Mouse (Mus musculus) adrenal gland, postnatal 36 days (tissue): ENCODE measurements around the gene Miox. TPM values are rescaled to one million over a fixed set of nuclear protein-coding genes. Genes with fewer than 3 reads are reported as not detected.
A peak's percentile ranks its signal among the peaks of the same experiment; 100 is the strongest.

Source experiments
- DNase-seq, 2 experiments: peaks; one replicate each; pipeline ENCODE4 v3.0.0; 2021; ENCODE audit warnings: mixed read lengths in 1 of 2
- microRNA-seq: library from miRNA; unstranded; fragments of <30 nt; microRNA quantifications from one replicate; pipeline ENCODE4 v1.2.0, GENCODE M21; 2021
- total RNA-seq, 2 experiments: library from RNA; stranded (reverse); gene quantifications; 2 replicates each; pipeline ENCODE4 v1.2.3; 2021

The Miox gene
- total RNA-seq, 2 experiments from 2014 or later: not detected

DNA sequence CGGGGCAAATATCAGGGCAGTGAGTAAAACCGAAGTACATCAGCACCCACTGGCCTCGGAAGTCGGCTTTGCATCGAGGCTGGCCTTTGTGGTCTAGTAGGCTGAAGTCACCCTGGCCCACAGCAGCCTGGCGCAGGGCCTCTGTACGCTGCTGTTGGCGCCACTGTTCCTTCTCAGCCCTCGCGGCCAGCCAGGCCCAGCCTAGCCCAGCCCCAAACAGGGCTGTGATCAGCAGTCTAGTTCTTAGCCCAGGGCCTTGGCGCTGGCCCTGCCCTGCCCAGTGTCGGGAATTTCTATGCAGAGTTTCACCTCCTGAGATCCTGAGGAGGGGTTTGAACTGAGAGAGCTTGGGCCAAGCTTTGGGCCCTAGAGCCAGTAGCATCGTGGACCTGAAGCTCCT lies 37.9 kb downstream of the Miox start:
- no peak for DNase-seq

DNA sequence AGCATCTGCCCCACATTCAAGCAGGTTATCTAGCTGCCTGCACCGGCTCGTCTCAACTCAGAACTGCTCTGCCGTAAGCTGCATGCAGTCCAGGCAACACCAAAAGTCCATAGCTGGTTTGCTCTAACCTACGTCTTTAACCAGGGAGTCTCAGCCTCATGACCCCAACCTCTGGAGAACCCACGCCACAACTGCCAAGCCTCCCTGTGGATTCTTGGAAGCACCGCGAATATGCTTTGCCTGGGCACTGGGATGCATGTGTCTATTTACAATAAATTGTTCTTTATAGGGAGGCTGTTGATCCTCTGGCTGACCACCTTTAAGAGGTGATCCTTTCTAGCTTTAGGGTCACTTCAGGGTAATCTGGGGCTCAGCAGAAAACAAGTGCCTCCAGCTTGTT lies 38.3 kb downstream of the Miox start:
- DNase-seq: no peak

DNA sequence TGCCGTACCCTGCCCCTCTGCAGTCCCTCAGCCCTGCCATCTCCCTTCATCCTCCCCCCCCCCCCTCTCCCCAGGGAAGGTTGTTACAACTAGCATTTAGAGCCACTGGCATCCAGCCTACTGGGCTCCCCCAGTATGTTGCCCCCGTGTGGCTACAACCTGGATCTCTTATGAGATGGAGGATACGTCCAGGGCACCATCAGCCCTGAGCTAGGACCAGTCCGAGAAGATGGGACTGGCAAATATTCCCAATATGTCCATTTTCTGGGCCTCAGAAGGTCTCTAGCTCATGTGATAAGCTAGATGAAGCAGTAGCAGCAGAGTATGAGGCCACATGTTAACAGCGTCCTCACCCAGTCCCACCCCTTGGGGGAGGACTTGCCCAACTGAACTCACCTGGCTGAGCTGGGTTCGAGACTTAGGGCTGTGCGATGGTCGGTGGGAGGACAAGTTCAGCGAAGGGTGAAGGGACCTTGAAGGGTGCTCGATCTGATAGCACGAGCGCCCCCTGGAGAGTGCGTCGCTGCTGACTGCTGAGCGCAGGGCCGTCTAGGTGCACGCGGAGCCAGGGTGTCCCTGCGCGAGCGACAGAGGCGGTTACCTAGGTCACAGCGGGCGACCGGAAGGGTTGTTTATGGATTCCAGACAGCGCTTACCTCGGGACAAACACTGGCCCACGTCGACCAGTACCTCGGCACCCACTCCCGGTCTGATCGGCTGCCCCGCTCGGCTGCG lies 39.0 kb downstream of the Miox start:
- peak; percentile 89 to 91 for DNase-seq

DNA sequence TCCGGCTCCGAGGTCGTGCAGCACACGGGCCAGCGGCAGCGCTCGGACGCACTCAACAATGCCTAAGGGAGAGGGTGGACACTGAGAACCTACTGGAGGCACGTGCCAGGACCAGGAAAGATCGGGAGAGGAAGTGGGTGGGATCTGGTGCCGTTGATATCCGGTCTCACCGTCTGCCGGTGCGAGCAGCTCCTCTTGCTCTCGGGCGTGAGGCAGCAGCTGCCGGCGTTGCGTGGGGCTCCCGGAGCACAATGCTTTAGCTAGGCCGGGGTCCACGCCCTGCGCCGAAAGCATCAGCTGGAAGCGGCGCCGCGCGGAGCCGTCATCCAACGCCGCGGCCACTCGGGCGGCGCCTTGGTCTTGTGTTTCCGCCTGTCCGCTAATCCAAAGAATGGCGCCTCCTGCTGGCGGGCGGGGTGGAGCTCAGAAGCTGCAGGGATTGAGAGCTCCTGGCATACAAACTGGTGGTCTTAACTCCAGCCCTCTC lies 39.6 kb downstream of the Miox start, which contains the start of gene Sco2:
Gene Sco2 (minus strand): TSS at position 85 of the 487 bp plus-strand sequence.
- peak; percentile 95 to 97 for DNase-seq

DNA sequence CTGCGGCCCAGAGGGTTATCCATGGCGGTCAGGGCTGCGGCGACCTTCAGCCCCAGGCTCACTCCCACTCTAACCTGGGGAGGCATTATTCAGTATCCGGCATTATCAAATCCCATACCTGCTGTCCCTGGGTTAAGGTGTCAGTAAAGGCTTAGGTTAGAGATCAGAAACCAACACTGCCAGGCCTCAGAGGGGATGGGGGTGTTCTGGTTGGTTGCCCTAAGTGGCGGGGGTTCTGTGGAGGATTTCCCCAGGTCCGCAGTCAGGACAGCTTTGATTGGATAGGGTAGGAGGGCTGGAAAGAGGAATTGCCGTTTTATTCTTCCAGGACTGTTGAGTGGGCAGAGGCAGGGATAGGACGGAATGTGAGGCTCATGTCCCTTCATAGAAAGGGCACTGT lies 40.1 kb downstream of the Miox start:
- no peak for DNase-seq

DNA sequence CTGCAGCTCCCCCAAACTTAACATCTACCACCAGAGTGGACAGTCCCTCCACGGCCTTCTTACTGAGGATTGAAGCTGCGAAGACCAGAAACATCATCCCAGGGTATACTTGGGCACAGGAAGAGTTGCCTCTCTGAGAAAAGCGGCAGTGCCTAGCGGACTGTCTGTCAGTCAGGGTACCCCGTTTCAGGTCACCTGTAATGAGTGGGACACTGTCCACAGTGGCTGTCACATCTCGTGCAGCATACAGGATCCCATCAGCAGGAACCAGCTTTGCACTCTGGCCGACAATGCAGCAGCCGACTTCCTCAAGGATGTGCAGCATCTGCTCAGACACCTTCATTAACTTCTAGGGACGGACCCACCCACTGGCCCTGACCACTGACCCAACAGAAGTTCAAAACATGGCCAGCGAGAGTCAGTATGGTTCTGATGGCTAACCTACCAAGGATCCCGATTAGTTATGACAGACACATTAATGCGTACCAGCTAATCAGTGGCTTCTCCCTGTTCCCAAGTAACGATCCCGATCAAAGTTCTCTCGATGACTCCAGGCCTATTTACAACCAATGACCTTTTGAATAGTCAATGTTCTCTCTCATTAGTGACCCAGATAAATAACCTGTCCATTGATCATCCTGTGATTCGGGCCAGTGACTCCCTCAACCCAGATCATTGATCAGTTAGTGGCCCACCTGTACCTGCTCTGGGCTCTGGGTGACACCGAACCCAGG lies 40.8 kb downstream of the Miox start:
- DNase-seq: no peak

DNA sequence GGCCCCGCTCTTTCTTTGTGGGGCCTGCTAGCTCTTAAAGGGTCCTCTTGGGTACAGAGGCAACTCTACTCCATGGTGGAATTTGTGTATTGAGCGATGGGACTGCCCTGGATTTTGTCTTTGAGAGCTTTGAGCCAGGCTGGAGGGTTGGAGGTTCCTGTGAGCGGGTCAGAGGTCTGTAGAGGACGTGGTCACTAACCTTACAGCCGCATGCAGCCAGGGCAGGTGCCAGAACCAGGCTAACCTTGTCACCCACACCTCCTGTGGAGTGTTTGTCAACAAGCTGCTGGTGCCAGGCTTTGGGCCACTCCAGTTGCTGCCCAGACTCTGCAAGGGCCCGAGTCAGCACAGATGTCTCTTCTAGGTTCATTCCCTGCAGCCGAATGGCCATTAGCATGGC lies 41.8 kb downstream of the Miox start:
- no peak for DNase-seq

DNA sequence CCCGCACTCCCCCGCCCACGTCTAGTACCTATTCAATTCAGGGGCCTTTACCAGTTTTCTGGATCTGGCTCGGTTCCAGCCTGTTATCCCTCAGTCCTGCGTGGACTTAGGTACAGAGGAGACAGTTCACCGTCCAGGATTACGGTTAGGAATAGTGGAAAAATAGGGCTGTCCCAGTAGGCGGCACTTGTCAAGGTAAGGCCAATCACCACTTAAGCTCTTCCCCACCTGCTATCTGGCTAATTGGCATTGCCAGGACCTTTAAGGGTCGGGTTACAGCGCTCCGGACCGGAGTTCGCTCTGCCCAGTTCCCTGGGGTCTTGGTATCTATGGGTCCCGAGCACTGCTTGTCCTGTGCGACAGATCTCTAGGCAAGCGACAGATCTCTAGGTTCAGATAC lies 42.8 kb downstream of the Miox start, which contains the start of gene Tymp:
Gene Tymp (minus strand): TSS at position 83 of the 400 bp plus-strand sequence.
- DNase-seq: no peak

DNA sequence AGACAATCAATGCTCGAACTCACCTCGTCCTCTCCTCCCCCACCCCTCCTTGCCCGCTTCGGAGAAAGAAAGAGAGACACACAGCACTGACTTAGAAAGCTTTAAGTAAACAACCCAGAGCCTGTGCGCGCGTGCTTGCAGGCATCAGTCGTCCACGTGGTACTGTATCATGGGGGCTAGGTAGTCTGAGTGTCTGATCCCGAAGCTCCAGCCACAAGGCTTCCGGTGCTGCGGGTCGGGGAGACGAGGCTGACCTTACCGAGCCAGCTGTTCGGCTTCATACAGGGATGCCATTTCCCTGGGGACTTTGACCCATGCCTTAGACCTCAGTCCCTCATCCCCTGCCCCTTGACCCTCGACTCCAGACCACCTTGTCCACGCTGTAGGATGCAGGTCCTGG lies 43.2 kb downstream of the Miox start:
- no peak for DNase-seq

DNA sequence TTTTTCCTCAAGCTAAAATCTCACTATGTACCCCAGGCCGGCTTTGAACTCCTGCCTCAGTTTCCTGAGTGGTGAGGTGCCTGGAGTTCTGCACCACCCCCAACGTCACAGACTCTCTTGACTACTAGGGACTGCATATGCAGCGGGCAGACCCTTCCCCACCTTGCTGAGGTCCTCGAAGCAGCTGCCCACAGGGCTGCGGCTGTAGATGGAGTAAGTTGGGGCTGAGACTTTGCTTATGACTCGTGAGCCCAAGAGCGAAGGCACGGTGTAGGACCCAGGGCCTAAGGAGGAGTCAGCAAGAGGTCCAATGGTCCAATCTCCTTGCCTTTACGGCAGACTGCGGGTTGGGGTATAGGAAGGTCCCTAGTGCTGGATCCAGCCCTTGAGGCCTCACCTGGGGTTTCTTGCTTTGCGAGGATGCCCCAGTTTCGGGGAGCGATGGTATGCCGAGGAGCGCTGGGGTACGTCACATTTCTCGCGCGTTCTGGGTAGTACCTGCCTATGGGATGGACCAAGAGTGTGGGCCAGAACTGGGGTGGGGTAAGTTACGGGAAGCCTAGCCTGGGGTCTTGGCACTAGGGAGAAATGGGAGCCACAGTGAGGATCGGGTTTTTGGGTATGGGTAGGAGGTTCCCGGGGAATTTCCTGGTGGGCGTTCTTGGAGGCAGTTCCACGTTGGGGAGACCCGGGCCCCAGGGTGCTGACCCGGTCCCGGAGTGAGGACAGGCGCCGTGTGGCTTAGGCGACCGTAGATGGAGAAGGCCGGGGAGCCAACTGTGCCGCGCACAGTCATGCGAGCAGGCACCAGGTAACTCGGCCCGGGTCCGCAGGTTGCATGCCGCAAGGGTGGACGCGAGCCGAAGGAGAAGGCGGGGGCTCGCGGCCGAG lies 44.0 kb downstream of the Miox start:
- DNase-seq: no peak

DNA sequence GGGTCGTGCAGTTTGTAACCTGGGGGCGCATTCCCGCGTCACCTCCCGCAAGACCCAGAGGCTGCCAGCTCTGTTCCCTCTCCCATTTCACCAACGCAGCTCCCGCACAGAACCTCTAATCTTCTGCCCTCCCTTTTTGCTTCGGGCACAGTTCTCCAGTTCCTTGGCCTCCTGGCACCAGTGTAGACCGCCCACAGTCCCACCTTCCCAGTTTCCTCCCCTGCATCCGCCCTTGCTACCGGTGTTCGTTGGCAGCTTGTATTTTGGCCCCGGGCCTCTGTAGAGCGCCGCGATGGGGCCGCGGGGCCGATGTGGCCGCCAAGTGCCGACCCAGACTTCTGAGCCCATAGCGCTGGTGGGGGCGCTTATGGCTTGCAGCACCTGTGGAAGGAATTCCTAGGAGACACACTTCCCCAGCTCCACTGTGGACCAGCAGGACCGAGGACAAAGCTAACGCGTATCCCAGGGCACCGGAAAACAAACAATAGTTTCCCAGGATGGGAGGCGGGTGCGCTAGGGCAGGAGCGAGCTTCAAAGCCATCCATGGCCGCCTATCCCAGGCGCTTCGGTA lies 44.7 kb downstream of the Miox start, which contains the start of gene Odf3b:
Gene Odf3b (minus strand): TSS at position 452 of the 571 bp plus-strand sequence.
- peak; percentile 34 to 38 for DNase-seq

DNA sequence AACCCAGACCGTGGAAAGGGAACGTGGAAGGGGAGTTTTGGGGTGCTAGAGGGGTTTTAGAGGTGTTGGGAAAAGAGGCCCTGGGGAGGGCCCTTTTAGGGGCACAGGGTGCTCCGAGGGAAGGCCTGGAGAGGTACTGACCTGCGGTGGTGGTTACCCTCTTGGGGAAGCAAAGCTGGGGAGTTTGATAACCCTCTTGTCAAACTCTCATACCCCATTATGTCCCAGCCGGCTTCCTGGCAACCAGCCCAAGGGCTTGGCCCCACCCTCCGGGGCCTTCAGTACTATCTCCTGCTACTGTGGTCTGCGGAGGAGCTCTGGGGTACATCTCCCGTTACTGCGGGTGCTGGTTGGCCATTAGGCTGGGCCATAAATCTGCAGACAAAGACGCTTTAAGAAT lies 45.2 kb downstream of the Miox start:
- peak in 1 of 2 experiments; percentile 35 for DNase-seq

DNA sequence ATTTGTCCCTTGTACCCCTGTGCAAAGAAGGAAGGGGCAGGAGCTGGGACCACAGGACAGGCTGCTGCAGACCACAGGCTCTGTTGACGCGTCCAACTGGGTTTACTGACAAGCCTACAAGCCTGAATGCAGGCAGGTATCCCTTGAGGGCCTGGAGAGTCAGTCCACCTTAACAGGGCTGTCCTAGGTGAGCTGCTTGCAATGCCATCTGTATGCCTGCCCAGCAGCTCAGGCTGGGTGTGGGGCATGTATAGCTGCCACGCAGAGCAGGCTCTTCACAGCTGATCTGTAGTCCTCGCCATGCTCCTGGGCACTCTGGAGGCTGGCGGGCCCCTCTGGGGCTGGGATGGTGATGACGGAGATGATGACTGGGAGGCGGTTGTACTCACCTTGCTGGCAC lies 50.4 kb downstream of the Miox start, which contains the start of gene Klhdc7b:
Gene Klhdc7b (plus strand): TSS at position 301 of the 400 bp plus-strand sequence.
- no peak for DNase-seq

Small RNA genes lying within 50 kb of the gene (microRNA-seq; reads per million reads assigned to microRNA genes)
- not detected for gene Mir6959

Other genes starting within 250 kb of the Miox start
- gene Selenoo, start 245.3 kb upstream of the Miox start, total RNA-seq: 10 to 100 TPM; 29.8 to 44.9 TPM
- gene Tubgcp6, start 211.3 kb upstream of the Miox start, total RNA-seq: 10 to 100 TPM; 13.4 to 16.4 TPM
- 10 to 100 TPM in 1 of 2 experiments, 1 to 10 TPM in 1; 9.9 to 14.3 TPM for gene Hdac10, start 205.7 kb upstream of the Miox start, total RNA-seq
- 10 to 100 TPM in 1 of 2 experiments, 1 to 10 TPM in 1; 8.8 to 10.6 TPM for gene Mapk12, start 193.7 kb upstream of the Miox start, total RNA-seq
- 1 to 10 TPM; 2.5 to 3.7 TPM for gene Mapk11, start 184.8 kb upstream of the Miox start, total RNA-seq
- gene Plxnb2, start 153.6 kb upstream of the Miox start, total RNA-seq: 100 to 1,000 TPM; 110 to 130 TPM
- gene Dennd6b, start 137.9 kb upstream of the Miox start, total RNA-seq: 1 to 10 TPM; 4.9 to 5.2 TPM
- 10 to 100 TPM; 39.6 to 49.0 TPM for gene Ppp6r2, start 122.8 kb upstream of the Miox start, total RNA-seq
- 10 to 100 TPM; 76.7 to 88.9 TPM for gene Sbf1, start 19.1 kb upstream of the Miox start, total RNA-seq
- not detected for gene Adm2, start 11.7 kb upstream of the Miox start, total RNA-seq
- 10 to 100 TPM; 36.8 to 38.2 TPM for gene Lmf2, start 21.3 kb downstream of the Miox start, total RNA-seq
- gene Ncaph2, start 21.3 kb downstream of the Miox start, total RNA-seq: 10 to 100 TPM; 83.1 to 87.5 TPM
- gene Sco2, start 39.4 kb downstream of the Miox start, total RNA-seq: 10 to 100 TPM; 29.7 to 32.4 TPM
- gene Tymp, start 42.6 kb downstream of the Miox start, total RNA-seq: under 1 TPM; 0.33 to 0.56 TPM
- gene Odf3b, start 44.9 kb downstream of the Miox start, total RNA-seq: not detected
- not detected for gene Klhdc7b, start 50.5 kb downstream of the Miox start, total RNA-seq
- gene Syce3, start 76.1 kb downstream of the Miox start, total RNA-seq: not detected
- 100 to 1,000 TPM in 1 of 2 experiments, 10 to 100 TPM in 1; 84.6 to 143 TPM for gene Cpt1b, start 91.5 kb downstream of the Miox start, total RNA-seq
- 1 to 10 TPM; 1.3 to 1.4 TPM for gene C730034F03Rik, start 95.2 kb downstream of the Miox start, total RNA-seq
- 1 to 10 TPM in 1 of 2 experiments, not detected in 1; 1.4 TPM for gene Gm44502, start 95.3 kb downstream of the Miox start, total RNA-seq
- gene Chkb, start 95.5 kb downstream of the Miox start, total RNA-seq: 10 to 100 TPM; 57.8 to 63.2 TPM
- gene Mapk8ip2, start 119.5 kb downstream of the Miox start, total RNA-seq: 1 to 10 TPM; 6.6 to 8.5 TPM
- 10 to 100 TPM; 20.7 to 22.4 TPM for gene Arsa, start 143.0 kb downstream of the Miox start, total RNA-seq
- 10 to 100 TPM; 30.7 to 51.0 TPM for gene Shank3, start 165.2 kb downstream of the Miox start, total RNA-seq
- not detected for gene Acr, start 233.9 kb downstream of the Miox start, total RNA-seq